Mouse (Mus musculus) hindbrain, embryonic 11.5 days (tissue): ENCODE results near the gene Phex. TPM values are rescaled to one million over a fixed set of nuclear protein-coding genes. Genes with fewer than 3 reads are reported as not detected.

Experiments
- ATAC-seq: fragments of 200-750 bp; cut with Nextera tagmentation; 2 replicates; pipeline ENCODE4 v1.8.0; 2017; ENCODE audit warnings: mild to moderate bottlenecking, moderate TSS enrichment, moderate library complexity; ENCODE audit not compliant: low FRiP score
- DNase-seq: peaks from one replicate; pipeline ENCODE4 v3.0.0-alpha.2; 2015; ENCODE audit warnings: low spot score
- H3K27ac ChIP-seq: fragments of 300-500 bp; sonication (generic); 2 replicates; pipeline ENCODE4 v1.5.1; 2014; ENCODE audit warnings: mild to moderate bottlenecking, low read depth, low read length
- H3K27me3 ChIP-seq: fragments of 300-500 bp; sonication (generic); 2 replicates; pipeline ENCODE4 v1.6.1; 2014; ENCODE audit warnings: mild to moderate bottlenecking, low read length, moderate library complexity, mixed read lengths; ENCODE audit not compliant: control insufficient read depth, insufficient read depth
- H3K36me3 ChIP-seq: fragments of 300-500 bp; sonication (generic); 2 replicates; pipeline ENCODE4 v1.6.1; 2014; ENCODE audit warnings: mild to moderate bottlenecking, low read length, moderate library complexity, mixed read lengths; ENCODE audit not compliant: control insufficient read depth, insufficient read depth
- H3K4me1 ChIP-seq: fragments of 300-500 bp; sonication (generic); replicated peaks from 2 replicates; pipeline ENCODE4 v1.6.1; 2014; ENCODE audit warnings: low read length, mixed read lengths; ENCODE audit not compliant: control insufficient read depth, insufficient read depth
- H3K4me2 ChIP-seq: fragments of 300-500 bp; sonication (generic); replicated peaks from 2 replicates; pipeline ENCODE4 v1.6.1; 2014; ENCODE audit warnings: mild to moderate bottlenecking, low read depth, low read length
- H3K4me3 ChIP-seq: fragments of 300-500 bp; sonication (generic); 2 replicates; pipeline ENCODE4 v1.5.1; 2014; ENCODE audit warnings: low read depth, low read length
- H3K9ac ChIP-seq: fragments of 300-500 bp; sonication (generic); 2 replicates; pipeline ENCODE4 v1.6.1; 2014; ENCODE audit warnings: low read depth, low read length
- H3K9me3 ChIP-seq: fragments of 300-500 bp; sonication (generic); 2 replicates; pipeline ENCODE4 v1.6.1; 2016; ENCODE audit warnings: low read length; ENCODE audit not compliant: control insufficient read depth
- whole genome bisulfite sequencing: fragments of 180-500 bp; shearing (Covaris S2); extraction: QIAGEN DNeasy Blood & Tissue Kit; methylation state at CpG from one replicate; pipeline ENCODE4 v1.1.7; 2014; 5-methylcytosine and 5-hydroxymethylcytosine counted together
- polyA plus RNA-seq: library from polyadenylated mRNA; unstranded; fragments of >200 nt; fragmentation: Nextera tagmentation; extraction: Ambion mirVana; gene quantifications from 2 replicates; pipeline ENCODE4 v1.2.1, GENCODE M21; 2014

Gene Phex
- polyA plus RNA-seq, 1 experiment from 2014 or later = 0.62 TPM

- Histone ChIP-seq H3K27ac (no peak overlapping the region), H3K27me3 (no peaks in the 10 kb centered on the region), H3K4me2 (no peak overlapping the region), H3K9ac (no peak overlapping the region), H3K4me3 (no peak overlapping the region), H3K4me1 (no peaks in the 10 kb centered on the region), H3K36me3 (no peaks in the 10 kb centered on the region), H3K9me3 (no peaks in the 10 kb centered on the region)
- WGBS = 83% methylated on average over 5 of the region's 5 CpGs
- ATAC-seq = no peak
- DNase-seq = no peak
Measured at GRCm38 (mm10) chrX:157305852-157306232, 109.3 kb downstream of the Phex start.

- H3K4me2 ChIP-seq = no peak overlapping the region
- H3K4me1 ChIP-seq = no peaks in the 10 kb centered on the region
- H3K27ac ChIP-seq = no peak overlapping the region
- H3K9ac ChIP-seq = no peak overlapping the region
- no peak overlapping the region for H3K4me3 ChIP-seq
- WGBS = 34% methylated on average over 6 of the region's 6 CpGs
- ATAC-seq (no peak), DNase-seq (no peak)
- H3K9me3 ChIP-seq = no peaks in the 10 kb centered on the region
- H3K27me3 ChIP-seq = no peaks in the 10 kb centered on the region
- no peaks in the 10 kb centered on the region for H3K36me3 ChIP-seq
Measured at GRCm38 (mm10) chrX:157305193-157305851, 109.8 kb downstream of the Phex start.

DNA sequence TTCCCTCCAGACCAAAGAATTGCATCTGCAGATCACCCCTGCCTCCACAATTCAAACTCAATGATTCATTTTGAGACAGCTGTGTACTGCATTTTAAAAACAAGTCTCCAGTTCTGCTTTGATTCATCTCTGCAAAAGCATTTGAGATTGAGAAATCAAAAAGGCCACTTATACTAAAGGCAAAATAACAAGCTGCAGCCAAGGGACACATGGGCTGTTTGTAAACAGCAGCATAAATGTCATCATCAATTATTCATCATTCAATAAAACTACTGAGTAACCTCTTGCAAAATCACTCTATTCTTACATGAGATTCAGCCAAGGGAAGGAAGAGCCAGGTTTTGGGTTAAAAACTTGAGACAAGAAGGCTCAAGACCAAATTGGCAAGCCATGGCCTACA is 122.7 kb downstream of the Phex start:
- H3K9me3 ChIP-seq = no peaks in the 10 kb centered on the region
- H3K9ac ChIP-seq = no peak overlapping the region
- no peaks in the 10 kb centered on the region for H3K36me3 ChIP-seq
- no peaks in the 10 kb centered on the region for H3K27me3 ChIP-seq
- no peak overlapping the region for H3K4me3 ChIP-seq
- ATAC-seq = no peak
- no peak overlapping the region for H3K27ac ChIP-seq
- no peaks in the 10 kb centered on the region for H3K4me1 ChIP-seq
- DNase-seq = no peak
- no peak overlapping the region for H3K4me2 ChIP-seq

- DNase-seq (no peak), ATAC-seq (no peak)
- H3K4me3 ChIP-seq = no peak overlapping the region
- no peaks in the 10 kb centered on the region for H3K9me3 ChIP-seq
- no peak overlapping the region for H3K27ac ChIP-seq
- WGBS = 78% methylated on average over 1 of the region's 1 CpGs
- H3K4me2 ChIP-seq = no peak overlapping the region
- no peaks in the 10 kb centered on the region for H3K36me3 ChIP-seq
- H3K4me1 ChIP-seq = no peaks in the 10 kb centered on the region
- H3K27me3 ChIP-seq = no peaks in the 10 kb centered on the region
- H3K9ac ChIP-seq = no peak overlapping the region
Measured at GRCm38 (mm10) chrX:157276581-157276980, 138.5 kb downstream of the Phex start.

DNA sequence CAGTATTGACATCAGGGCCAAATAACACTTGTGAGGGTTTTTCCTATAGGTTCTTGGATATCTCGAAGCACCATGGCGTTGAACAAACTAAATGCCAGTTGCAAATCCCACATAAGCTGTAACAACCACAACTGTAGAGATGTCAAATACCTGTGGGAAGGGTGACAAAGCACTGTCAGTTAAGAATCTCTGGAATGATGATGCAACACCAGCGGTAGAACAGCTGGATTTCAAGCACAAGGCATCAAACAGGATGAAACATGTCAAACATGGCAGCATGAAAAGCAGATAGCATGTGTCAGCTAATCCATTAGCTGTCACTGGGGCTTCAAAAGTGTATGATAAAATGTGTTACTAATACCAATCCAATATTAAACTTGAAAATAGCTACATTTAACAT is 141.8 kb downstream of the Phex start:
- H3K27ac ChIP-seq = no peak overlapping the region
- ATAC-seq (no peak), DNase-seq (no peak)
- no peaks in the 10 kb centered on the region for H3K36me3 ChIP-seq
- H3K9ac ChIP-seq = no peak overlapping the region
- no peak overlapping the region for H3K4me3 ChIP-seq
- no peaks in the 10 kb centered on the region for H3K27me3 ChIP-seq
- no peak overlapping the region for H3K4me2 ChIP-seq
- 87% methylated on average over 3 of the region's 3 CpGs for WGBS
- H3K9me3 ChIP-seq = no peaks in the 10 kb centered on the region
- H3K4me1 ChIP-seq = no peaks in the 10 kb centered on the region

DNA sequence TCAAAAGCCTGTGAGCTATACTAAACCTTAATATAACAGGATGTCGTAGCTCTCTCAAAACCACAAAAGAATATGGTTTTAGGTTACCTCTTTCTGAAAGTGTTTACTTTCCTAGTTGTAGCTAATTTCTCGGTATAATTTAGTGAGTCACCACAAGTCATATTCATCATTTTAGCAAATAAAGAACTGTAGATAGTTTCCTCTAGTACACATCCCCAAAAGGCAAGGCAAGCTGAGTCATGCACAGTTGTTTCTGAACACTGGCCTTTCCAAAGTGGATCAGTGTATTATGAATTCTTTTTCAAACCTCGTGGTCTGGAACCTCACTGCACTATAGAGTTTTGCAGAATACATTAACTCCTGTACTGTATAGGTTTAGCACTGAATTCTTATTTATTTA is 143.5 kb downstream of the Phex start:
- Histone ChIP-seq H3K27me3 (no peaks in the 10 kb centered on the region), H3K4me3 (no peak overlapping the region), H3K4me1 (no peaks in the 10 kb centered on the region), H3K36me3 (no peaks in the 10 kb centered on the region), H3K27ac (no peak overlapping the region), H3K4me2 (no peak overlapping the region), H3K9ac (no peak overlapping the region), H3K9me3 (no peaks in the 10 kb centered on the region)
- ATAC-seq = no peak
- no peak for DNase-seq
- 85% methylated on average over 3 of the region's 3 CpGs for WGBS

DNA sequence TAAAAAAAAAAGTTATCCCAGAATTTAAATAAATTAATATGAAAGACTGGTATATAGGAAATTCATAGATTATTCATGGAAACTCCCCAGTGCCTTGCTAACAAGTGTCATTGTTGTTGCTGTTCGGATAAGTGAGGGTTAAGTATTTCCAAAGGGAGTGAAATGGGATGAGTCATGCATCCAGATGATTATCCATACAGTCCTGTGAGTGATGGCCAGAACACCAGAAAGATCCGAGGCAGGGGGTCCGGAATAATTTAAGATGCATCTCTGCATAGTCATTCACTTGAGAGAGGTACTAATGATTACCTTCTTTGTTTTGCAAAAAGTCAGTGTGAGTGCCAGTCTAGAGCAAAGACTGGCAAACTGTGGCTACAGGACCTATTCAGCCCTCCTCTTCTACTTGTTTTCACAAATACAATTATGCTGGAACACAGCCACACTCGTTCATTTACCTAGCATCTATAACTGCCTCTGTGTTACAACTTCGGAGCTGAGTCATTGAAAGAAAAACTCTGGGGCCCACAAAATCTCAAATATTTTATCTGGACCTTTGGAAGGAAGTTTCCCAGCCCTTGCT is 145.3 kb downstream of the Phex start:
- no peaks in the 10 kb centered on the region for H3K4me1 ChIP-seq
- no peaks in the 10 kb centered on the region for H3K9me3 ChIP-seq
- ATAC-seq (no peak), DNase-seq (no peak)
- H3K4me3 ChIP-seq = no peak overlapping the region
- no peaks in the 10 kb centered on the region for H3K27me3 ChIP-seq
- no peak overlapping the region for H3K27ac ChIP-seq
- 38% methylated on average over 5 of the region's 5 CpGs for WGBS
- no peaks in the 10 kb centered on the region for H3K36me3 ChIP-seq
- H3K9ac ChIP-seq = no peak overlapping the region
- H3K4me2 ChIP-seq = no peak overlapping the region

DNA sequence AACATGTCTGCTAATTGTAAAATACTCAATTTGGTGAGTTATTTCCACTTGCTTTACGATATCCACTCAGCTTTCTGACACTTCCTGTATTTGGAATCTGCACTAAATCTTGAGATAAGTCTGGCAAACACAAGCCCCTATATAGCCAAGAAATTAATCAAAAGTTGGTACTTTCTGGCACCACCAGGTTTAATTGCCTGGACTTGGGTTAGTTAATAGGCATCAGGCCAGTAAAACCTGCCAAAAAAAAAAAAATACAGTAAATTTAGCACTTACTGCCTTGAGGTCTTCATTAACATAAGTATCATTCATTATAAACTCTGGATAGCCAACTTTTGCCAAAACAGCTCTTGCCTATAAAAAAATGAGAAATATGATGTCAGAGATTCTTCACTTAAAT is 147.0 kb downstream of the Phex start:
- H3K36me3 ChIP-seq = no peaks in the 10 kb centered on the region
- no peak overlapping the region for H3K4me2 ChIP-seq
- DNase-seq (no peak), ATAC-seq (no peak)
- H3K9me3 ChIP-seq = no peaks in the 10 kb centered on the region
- H3K4me1 ChIP-seq = no peaks in the 10 kb centered on the region
- no peak overlapping the region for H3K9ac ChIP-seq
- H3K27me3 ChIP-seq = no peaks in the 10 kb centered on the region
- no peak overlapping the region for H3K4me3 ChIP-seq
- WGBS = 87% methylated on average over 1 of the region's 1 CpGs
- H3K27ac ChIP-seq = no peak overlapping the region

GRCm38 (mm10) chrX:157202736-157203135 is 212.4 kb downstream of the Phex start:
- Histone ChIP-seq H3K9ac (no peak overlapping the region), H3K4me2 (no peak overlapping the region), H3K4me3 (no peak overlapping the region), H3K27me3 (no peaks in the 10 kb centered on the region), H3K27ac (no peak overlapping the region), H3K36me3 (no peaks in the 10 kb centered on the region), H3K9me3 (no peaks in the 10 kb centered on the region), H3K4me1 (no peaks in the 10 kb centered on the region)
- whole genome bisulfite sequencing = 92% methylated on average over 1 of the region's 1 CpGs
- ATAC-seq (no peak), DNase-seq (no peak)
